Mouse (Mus musculus): ENCODE data around the gene Mad1l1. TPM values are rescaled to one million over a fixed set of nuclear protein-coding genes. Genes with fewer than 3 reads are reported as not detected.

The Mad1l1 gene
- polyA plus RNA-seq, 1 experiment from 2014 or later, result 30.0 TPM

DNA sequence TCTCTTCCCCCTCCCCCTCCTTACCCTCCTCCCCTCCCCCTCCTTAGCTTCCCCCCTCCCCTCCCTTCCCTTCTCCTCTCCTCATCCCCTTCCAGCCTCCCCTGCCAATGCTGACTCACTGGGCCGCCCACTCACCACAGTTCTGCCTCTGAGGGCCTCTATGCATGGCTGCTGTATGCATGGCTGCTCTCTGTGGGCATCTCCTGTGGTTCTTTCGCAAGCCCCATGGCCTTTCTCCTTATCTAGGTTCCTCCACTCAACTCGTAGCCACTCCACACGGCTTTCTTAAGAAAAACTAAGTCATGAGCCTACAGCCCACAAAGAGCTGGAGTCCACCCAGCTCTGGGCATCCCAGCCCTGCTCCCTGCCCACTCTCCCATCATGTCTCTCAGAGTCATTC is 172.1 kb downstream of the Mad1l1 start:
- peak; percentile 42 for ATAC-seq
- ChIA-PET POLR2A (no interaction called here), CTCF (no interaction called here)
- no peaks in the 10 kb centered on the region for H3K27me3 ChIP-seq
- in situ Hi-C loops (cut with MboI; ENCODE audit: low pct_unique_long_range_greater_than_20kb), result no loop called here
- DNase-seq (ENCODE audit: low read depth, low spot score), result peak; percentile 59
- TF ChIP-seq CTCF (IDR thresholded peaks at IDR 0.05), result no peak

- ATAC-seq (no peak), DNase-seq (ENCODE audit: low read depth, low spot score) (no peak)
- ChIA-PET POLR2A (no interaction called here), CTCF (interaction anchor here (1.1 kb wide), 1 partner anchor 18 kb away, joined by 3 read pairs; no protein-coding TSS in a partner anchor)
- no peak for TF ChIP-seq CTCF (IDR thresholded peaks at IDR 0.05)
- in situ Hi-C loops (cut with MboI; ENCODE audit: low pct_unique_long_range_greater_than_20kb), result no loop called here
- H3K27me3 ChIP-seq, result no peaks in the 10 kb centered on the region
Observed at GRCm38 (mm10) chr5:140143541-140143940, 177.8 kb downstream of the Mad1l1 start.

DNA sequence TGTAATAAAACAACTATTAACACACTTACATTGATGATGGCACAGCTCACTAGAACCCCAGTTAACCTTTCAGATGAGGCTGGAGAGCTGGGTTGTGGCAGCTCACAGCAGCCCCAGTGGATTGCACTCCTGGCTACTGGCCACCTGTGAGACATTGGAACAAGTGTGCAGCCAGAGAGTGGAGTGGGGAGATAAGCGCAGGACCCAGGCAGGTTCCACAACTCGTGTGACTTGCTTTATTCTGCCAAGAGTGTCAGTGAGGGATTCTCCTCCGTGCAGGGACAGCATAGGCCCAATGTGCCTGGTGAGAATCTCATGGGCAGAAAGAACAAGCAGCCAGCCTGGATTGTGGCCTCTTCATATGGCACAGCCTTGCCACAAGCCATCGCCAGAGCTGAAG is 180.0 kb downstream of the Mad1l1 start:
- POLR2A ChIA-PET, result no interaction called here
- ATAC-seq (no peak), DNase-seq (ENCODE audit: low read depth, low spot score) (no peak)
- in situ Hi-C loops (cut with MboI; ENCODE audit: low pct_unique_long_range_greater_than_20kb), result no loop called here
- TF ChIP-seq CTCF (IDR thresholded peaks at IDR 0.05), result no peak
- no peaks in the 10 kb centered on the region for H3K27me3 ChIP-seq
- CTCF ChIA-PET, result interaction anchor here (1.8 to 2.9 kb wide), 3 partner anchors 10 to 303 kb away, joined by 6 to 15 read pairs (median 9); no protein-coding TSS in a partner anchor

DNA sequence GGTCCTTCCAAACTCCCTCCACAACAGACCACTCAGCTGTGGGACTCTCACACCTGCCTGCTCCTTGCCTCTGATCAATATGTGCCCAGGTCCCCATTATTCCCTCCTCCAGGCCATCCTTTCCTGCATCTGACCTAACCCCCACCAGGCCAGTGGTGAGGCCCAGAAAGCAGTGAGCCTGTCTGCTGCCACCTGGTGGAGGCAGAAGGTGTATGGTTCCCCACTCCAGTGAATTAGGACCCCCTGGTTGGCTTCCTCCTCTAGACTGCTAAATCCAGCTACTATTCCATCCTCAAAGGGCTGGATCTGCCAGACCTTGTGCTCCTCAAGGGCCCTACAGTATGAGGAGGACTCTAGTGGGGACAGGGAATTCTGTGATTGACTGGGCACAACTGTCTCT is 181.1 kb downstream of the Mad1l1 start:
- peak; percentile 88 for TF ChIP-seq CTCF (IDR thresholded peaks at IDR 0.05)
- POLR2A ChIA-PET, result no interaction called here
- DNase-seq (ENCODE audit: low read depth, low spot score) (no peak), ATAC-seq (no peak)
- no peaks in the 10 kb centered on the region for H3K27me3 ChIP-seq
- CTCF ChIA-PET, result interaction anchor here (1.1 to 2.9 kb wide), 8 partner anchors 9 to 302 kb away, joined by 3 to 15 read pairs (median 3); partner anchors contain the start of gene Elfn1
- in situ Hi-C loops (cut with MboI; ENCODE audit: low pct_unique_long_range_greater_than_20kb), result no loop called here

- POLR2A ChIA-PET, result no interaction called here
- no peak for TF ChIP-seq CTCF (IDR thresholded peaks at IDR 0.05)
- CTCF ChIA-PET, result no interaction called here
- in situ Hi-C loops (cut with MboI; ENCODE audit: low pct_unique_long_range_greater_than_20kb), result loop anchor here (10.0 kb wide), 1 partner anchor 291 kb away; no protein-coding TSS in a partner anchor
- H3K27me3 ChIP-seq, result no peaks in the 10 kb centered on the region
- DNase-seq (ENCODE audit: low read depth, low spot score) (no peak), ATAC-seq (no peak)
Observed at GRCm38 (mm10) chr5:140135734-140136625, 185.4 kb downstream of the Mad1l1 start.

- no peak for ATAC-seq
Observed at GRCm38 (mm10) chr5:140134021-140134420, 187.3 kb downstream of the Mad1l1 start.

DNA sequence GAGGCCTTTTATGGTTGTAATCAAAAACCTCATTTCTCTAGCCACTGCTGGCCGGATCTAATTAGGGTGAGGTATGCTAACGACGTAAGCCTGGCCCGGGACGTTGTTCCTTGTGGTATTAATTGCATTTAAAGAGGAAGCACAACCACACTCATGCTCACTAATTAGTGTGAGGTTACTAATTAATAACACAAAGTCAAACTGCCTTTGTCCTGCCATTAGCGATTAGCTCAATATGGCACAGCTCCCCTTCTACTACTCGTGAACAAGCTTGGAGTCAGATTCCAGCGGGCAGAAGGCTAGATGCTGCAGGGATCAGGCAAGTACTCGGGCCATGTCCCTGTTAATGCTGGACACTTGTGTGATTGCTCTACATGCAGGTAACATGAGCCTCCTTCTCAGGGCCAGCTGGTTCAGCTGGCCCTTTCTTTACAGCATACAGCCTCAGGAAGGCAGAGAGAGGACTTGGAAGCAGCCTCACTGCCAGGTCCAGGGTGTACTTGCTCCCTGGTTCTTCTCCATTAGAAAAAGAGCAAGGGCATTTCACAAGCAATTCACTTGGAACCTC is 192.9 kb downstream of the Mad1l1 start:
- H3K27me3 ChIP-seq, result no peaks in the 10 kb centered on the region
- ChIA-PET POLR2A (no interaction called here), CTCF (no interaction called here)
- no peak for DNase-seq (ENCODE audit: low read depth, low spot score)
- no peak for ATAC-seq
- no peak for TF ChIP-seq CTCF (IDR thresholded peaks at IDR 0.05)
- in situ Hi-C loops (cut with MboI; ENCODE audit: low pct_unique_long_range_greater_than_20kb), result no loop called here

More at GRCm38 (mm10) chr5:140134021-140134420, 187.3 kb downstream of the Mad1l1 start:
- in situ Hi-C loops (cut with MboI; ENCODE audit: low pct_unique_long_range_greater_than_20kb), result loop anchor here (10.0 kb wide), 1 partner anchor 289 kb away; no protein-coding TSS in a partner anchor
- DNase-seq (ENCODE audit: low read depth, low spot score), result no peak
- no peak for TF ChIP-seq CTCF (IDR thresholded peaks at IDR 0.05)
- ChIA-PET POLR2A (interaction anchor here (1.0 kb wide), 1 partner anchor 10 kb away, joined by 3 read pairs; no protein-coding TSS in a partner anchor), CTCF (no interaction called here)
- H3K27me3 ChIP-seq, result no peaks in the 10 kb centered on the region

DNA sequence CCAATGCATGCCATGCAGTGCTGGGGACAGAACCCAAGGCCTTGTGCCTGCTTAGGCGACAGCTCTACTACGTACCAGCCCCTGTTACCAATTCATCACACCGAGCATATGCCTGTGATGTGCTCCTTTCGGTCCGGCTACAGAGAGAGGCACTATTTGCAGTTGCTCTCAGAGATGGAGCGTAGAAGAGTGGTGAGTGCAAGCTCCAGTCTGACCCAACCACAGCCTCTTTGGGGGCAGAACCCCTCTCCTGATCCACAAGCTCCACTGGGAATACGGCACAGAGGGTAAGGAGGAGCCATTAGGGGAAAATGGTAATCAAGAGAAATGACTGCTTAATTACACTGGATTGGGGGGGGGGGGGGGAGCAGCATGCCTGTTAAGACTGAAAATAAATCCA is 193.4 kb downstream of the Mad1l1 start:
- ChIA-PET CTCF (no interaction called here), POLR2A (no interaction called here)
- no peak for TF ChIP-seq CTCF (IDR thresholded peaks at IDR 0.05)
- H3K27me3 ChIP-seq, result no peaks in the 10 kb centered on the region
- DNase-seq (ENCODE audit: low read depth, low spot score) (no peak), ATAC-seq (no peak)
- in situ Hi-C loops (cut with MboI; ENCODE audit: low pct_unique_long_range_greater_than_20kb), result no loop called here

DNA sequence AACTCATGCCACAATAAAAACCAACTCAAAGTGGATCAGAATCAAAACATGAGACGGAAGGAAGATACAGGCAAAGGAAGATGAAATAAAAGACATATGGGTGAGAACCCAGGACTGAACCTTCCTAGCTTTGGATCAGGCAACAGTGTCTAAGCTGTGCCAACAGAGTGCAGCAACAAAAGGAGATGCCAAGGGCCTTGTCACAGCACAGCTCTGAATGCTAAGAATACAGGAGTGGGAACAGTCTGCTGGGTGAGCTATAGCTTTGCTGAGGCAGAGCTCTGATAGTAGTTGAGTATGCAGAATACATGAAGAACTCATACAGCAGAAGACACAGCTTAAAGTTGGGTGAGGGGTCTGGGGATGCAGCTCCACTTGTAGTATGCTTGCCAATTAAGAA is 196.7 kb downstream of the Mad1l1 start:
- ATAC-seq, result no peak
- in situ Hi-C loops (cut with MboI; ENCODE audit: low pct_unique_long_range_greater_than_20kb), result no loop called here
- H3K27me3 ChIP-seq, result no peaks in the 10 kb centered on the region
- CTCF ChIA-PET, result interaction anchor here (0.6 to 3.7 kb wide), 2 partner anchors 16 to 88 kb away, joined by 3 to 15 read pairs; no protein-coding TSS in a partner anchor
- no peak for TF ChIP-seq CTCF (IDR thresholded peaks at IDR 0.05)
- POLR2A ChIA-PET, result interaction anchor here (1.0 kb wide), 1 partner anchor 9 kb away, joined by 3 read pairs; no protein-coding TSS in a partner anchor
- DNase-seq (ENCODE audit: low read depth, low spot score), result no peak

- POLR2A ChIA-PET, result interaction anchor here (1.0 kb wide), 1 partner anchor 10 kb away, joined by 3 read pairs; no protein-coding TSS in a partner anchor
- no peak for DNase-seq (ENCODE audit: low read depth, low spot score)
- in situ Hi-C loops (cut with MboI; ENCODE audit: low pct_unique_long_range_greater_than_20kb), result no loop called here
- TF ChIP-seq CTCF (IDR thresholded peaks at IDR 0.05), result no peak
- CTCF ChIA-PET, result interaction anchor here (3.7 kb wide), 1 partner anchor 16 kb away, joined by 15 read pairs; no protein-coding TSS in a partner anchor
- ATAC-seq, result no peak
- no peaks in the 10 kb centered on the region for H3K27me3 ChIP-seq
Observed at GRCm38 (mm10) chr5:140123640-140124366, 197.5 kb downstream of the Mad1l1 start.
